Mouse (Mus musculus) CH12.LX (cell line): ENCODE results near the gene Alg9. TPM values are rescaled to one million over a fixed set of nuclear protein-coding genes. Genes with fewer than 3 reads are reported as not detected.
A peak's percentile ranks its signal among the peaks of the same experiment; 100 is the strongest.

Experiments used
- DNase-seq: peaks from one replicate; pipeline ENCODE4 v3.0.0-alpha.2; 2013; ENCODE audit errors: extremely low read depth
- H3K27ac ChIP-seq: 2 replicates; pipeline ENCODE4 v1.5.1; 2012; ENCODE audit warnings: low read depth, mild to moderate bottlenecking, control low read depth, moderate library complexity; ENCODE audit not compliant: insufficient read depth
- H3K27me3 ChIP-seq: replicated peaks from 2 replicates; pipeline ENCODE3; 2012; ENCODE audit warnings: inconsistent platforms
- H3K36me3 ChIP-seq, 2 experiments: replicated peaks in 1 of 2; 2 replicates each; pipeline versions ENCODE3 to v1.6.1; 2012; ENCODE audit warnings: inconsistent platforms in 1 of 2, low read length in 1 of 2, mild to moderate bottlenecking in 1 of 2, mixed read lengths in 1 of 2, moderate library complexity in 1 of 2; ENCODE audit not compliant: control insufficient read depth in 1 of 2, insufficient read depth in 1 of 2
- H3K4me1 ChIP-seq, 2 experiments: 2 replicates each; pipeline ENCODE4 v1.6.1; 2012; ENCODE audit warnings: inconsistent platforms in 1 of 2, moderate library complexity in 1 of 2; ENCODE audit not compliant: insufficient read depth in 2 of 2, control insufficient read depth in 1 of 2
- H3K4me2 ChIP-seq: 2 replicates; pipeline ENCODE4 v1.6.1; 2012; ENCODE audit warnings: low read depth, mild to moderate bottlenecking, control low read depth; ENCODE audit not compliant: poor library complexity, insufficient read depth, severe bottlenecking
- H3K4me3 ChIP-seq, 3 experiments: fragments of 150-350 bp in 1 of 3; sonication (generic) in 1 of 3; replicated peaks in 1 of 3; 2 replicates each; pipeline versions ENCODE3 to v1.5.1; 2011 to 2012; ENCODE audit warnings: low read depth in 2 of 3, low read length in 2 of 3, mild to moderate bottlenecking in 2 of 3, moderate library complexity in 2 of 3, control low read depth in 1 of 3, improper control_type of control experiment in 1 of 3, inconsistent platforms in 1 of 3, mixed read lengths in 1 of 3; ENCODE audit not compliant: poor library complexity in 1 of 3
- H3K79me2 ChIP-seq: replicated peaks from 2 replicates; pipeline ENCODE4 v1.6.1; 2012; ENCODE audit warnings: mild to moderate bottlenecking, moderate library complexity; ENCODE audit not compliant: control insufficient read depth, poor library complexity, insufficient read depth, severe bottlenecking; ENCODE audit errors: extremely low read depth
- H3K9ac ChIP-seq: 2 replicates; pipeline ENCODE4 v1.6.1; 2012; ENCODE audit warnings: low read depth, mild to moderate bottlenecking, control low read depth, moderate library complexity; ENCODE audit not compliant: insufficient read depth
- H3K9me3 ChIP-seq: replicated peaks from 2 replicates; pipeline ENCODE3; 2012; ENCODE audit warnings: low read length, inconsistent platforms, mixed read lengths
- BHLHE40 ChIP-seq: IDR thresholded peaks from 2 replicates; pipeline ENCODE4 v1.6.1; 2011; ENCODE audit warnings: mild to moderate bottlenecking, low read depth, low read length, improper control_type of control experiment
- CHD2 ChIP-seq: IDR thresholded peaks from 2 replicates; pipeline ENCODE4 v1.6.1; 2011; ENCODE audit warnings: low read length, improper control_type of control experiment
- E2F4 ChIP-seq: IDR thresholded peaks from 2 replicates; pipeline ENCODE4 v1.6.1; 2011; ENCODE audit warnings: low read depth, low read length, improper control_type of control experiment; ENCODE audit not compliant: insufficient replicate concordance
- ELF1 ChIP-seq: IDR thresholded peaks from 2 replicates; pipeline ENCODE4 v1.6.1; 2014; ENCODE audit warnings: low read depth, mild to moderate bottlenecking, inconsistent platforms, low read length, improper control_type of control experiment
- EP300 ChIP-seq: IDR thresholded peaks from 2 replicates; pipeline ENCODE4 v1.6.1; 2011; ENCODE audit warnings: low read length, improper control_type of control experiment
- IRF4 ChIP-seq: IDR thresholded peaks from 2 replicates; pipeline ENCODE4 v1.6.1; 2014; ENCODE audit warnings: low read depth, mild to moderate bottlenecking, inconsistent platforms, low read length, improper control_type of control experiment
- JUND ChIP-seq: conservative IDR thresholded peaks from 2 replicates; pipeline ENCODE4 v1.6.1; 2011; ENCODE audit warnings: low read depth, low read length, improper control_type of control experiment
- KAT2A ChIP-seq: IDR thresholded peaks from 2 replicates; pipeline ENCODE4 v1.6.1; 2012; ENCODE audit warnings: low read length, improper control_type of control experiment, inconsistent platforms; ENCODE audit not compliant: insufficient replicate concordance
- MAFK ChIP-seq: IDR thresholded peaks from 2 replicates; pipeline ENCODE4 v1.6.1; 2011; ENCODE audit warnings: low read length, improper control_type of control experiment; ENCODE audit not compliant: insufficient replicate concordance
- MAX ChIP-seq: IDR thresholded peaks from 2 replicates; pipeline ENCODE4 v1.6.1; 2011; ENCODE audit warnings: low read length, improper control_type of control experiment
- MAZ ChIP-seq: IDR thresholded peaks from 2 replicates; pipeline ENCODE4 v1.6.1; 2012; ENCODE audit warnings: low read depth, mild to moderate bottlenecking, inconsistent platforms, low read length, improper control_type of control experiment, moderate library complexity
- MXI1 ChIP-seq: IDR thresholded peaks from 2 replicates; pipeline ENCODE4 v1.6.1; 2011; ENCODE audit warnings: mild to moderate bottlenecking, low read depth, low read length, improper control_type of control experiment
- MYC ChIP-seq: IDR thresholded peaks from 2 replicates; pipeline ENCODE4 v1.6.1; 2011; ENCODE audit warnings: low read depth, mild to moderate bottlenecking, improper control_type of control experiment, low read length
- PAX5 ChIP-seq: IDR thresholded peaks from 2 replicates; pipeline ENCODE4 v1.6.1; 2012; ENCODE audit warnings: low read length, inconsistent platforms, mixed read lengths
- RAD21 ChIP-seq: IDR thresholded peaks from 2 replicates; pipeline ENCODE4 v1.6.1; 2011; ENCODE audit warnings: low read depth, mild to moderate bottlenecking, low read length, improper control_type of control experiment, moderate library complexity
- SMC3 ChIP-seq: IDR thresholded peaks from 2 replicates; pipeline ENCODE4 v1.6.1; 2011; ENCODE audit warnings: low read depth, low read length, improper control_type of control experiment
- TCF12 ChIP-seq: IDR thresholded peaks from 2 replicates; pipeline ENCODE4 v1.6.1; 2014; ENCODE audit warnings: low read depth, mild to moderate bottlenecking, inconsistent platforms, low read length, improper control_type of control experiment
- UBTF ChIP-seq: IDR thresholded peaks from 2 replicates; pipeline ENCODE4 v1.6.1; 2012; ENCODE audit warnings: low read depth, mild to moderate bottlenecking, inconsistent platforms, low read length, improper control_type of control experiment, moderate library complexity
- USF1 ChIP-seq: IDR thresholded peaks from 2 replicates; pipeline ENCODE4 v1.6.1; 2014; ENCODE audit warnings: low read depth, mild to moderate bottlenecking, inconsistent platforms, low read length, improper control_type of control experiment
- USF2 ChIP-seq: conservative IDR thresholded peaks from 2 replicates; pipeline ENCODE4 v1.6.1; 2011; ENCODE audit warnings: low read depth, low read length, improper control_type of control experiment
- ZC3H11A ChIP-seq: IDR thresholded peaks from 2 replicates; pipeline ENCODE4 v1.6.1; 2012; ENCODE audit warnings: low read depth, mild to moderate bottlenecking, inconsistent platforms, low read length, improper control_type of control experiment
- dilution Hi-C: fragments of 300-500 bp; cut with MboI; formaldehyde crosslinking; loops from 2 replicates; pipeline ENCODE4 v1.14.3; 2020; ENCODE audit warnings: low sequenced_read_pairs; ENCODE audit not compliant: extremely low pct_unique_long_range_greater_than_20kb, extremely low pct_ligation_motif_present
- in situ Hi-C: fragments of 300-500 bp; cut with MboI; formaldehyde crosslinking; loops from 3 replicates; pipeline ENCODE4 v1.14.3; 2019; ENCODE audit warnings: low sequenced_read_pairs, low pct_ligation_motif_present, low pct_unique_long_range_greater_than_20kb, mixed read lengths
- polyA plus RNA-seq: library from polyadenylated mRNA; unstranded; fragments of >175 nt; gene quantifications from 2 replicates; pipeline ENCODE4 v1.2.1, GENCODE M21; 2012; ENCODE audit warnings: low read depth; ENCODE audit not compliant: insufficient read length
- total RNA-seq, 2 experiments: library from RNA; depleted of rRNA; stranded (reverse); fragments of 300-350 nt in 1 of 2; fragments of >200 nt in 1 of 2; gene quantifications; 2 replicates each; pipeline ENCODE4 v1.2.3; 2012 to 2014

Gene Alg9
- total and polyA plus RNA-seq, 3 experiments: 25.7 to 40.1 (median 39.6) TPM

DNA sequence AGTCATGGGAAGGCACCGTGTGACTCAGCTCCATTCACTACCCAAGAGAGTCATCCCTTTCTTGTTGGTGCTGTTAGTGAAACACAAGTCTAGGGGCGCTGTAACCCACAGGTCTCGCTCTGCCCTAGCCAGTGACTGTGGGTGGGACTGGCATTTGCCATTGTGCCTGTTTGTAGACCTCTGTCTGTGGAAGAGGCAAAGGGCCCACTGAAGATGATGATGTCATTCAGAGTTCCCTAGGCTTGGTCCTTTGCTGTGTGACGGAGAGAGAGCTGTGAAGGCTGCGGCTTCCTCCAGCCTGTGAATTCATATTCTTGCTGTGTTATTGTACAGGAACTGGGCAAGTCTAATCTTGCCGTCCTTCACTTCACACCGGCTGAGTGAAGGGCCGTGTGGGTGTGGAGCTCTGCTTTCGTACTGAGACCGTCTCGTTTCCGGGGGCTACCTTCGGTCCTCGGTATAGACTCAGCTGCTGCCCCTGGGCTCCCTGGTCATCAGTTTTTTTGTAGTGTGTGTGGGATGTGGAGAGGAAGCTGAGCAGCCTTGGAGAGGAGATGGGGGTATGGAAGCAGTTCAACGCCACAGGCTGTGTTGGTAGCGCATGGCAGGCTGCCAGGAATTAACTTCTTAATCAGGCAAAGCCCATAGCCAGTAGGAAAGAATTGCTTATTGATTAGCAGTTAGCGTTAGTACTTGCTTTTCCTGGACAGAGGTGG is 78.0 kb downstream of the Alg9 start (continued):
- TF ChIP-seq RAD21 (peak; percentile 23), E2F4 (no peak), MAX (peak; percentile 32; the same call in 1 of the 2 replicates), ZC3H11A (no peak), IRF4 (peak; percentile 54; the same call in 1 of the 2 replicates), MAFK (peak; percentile 34; the same call in 1 of the 2 replicates), TCF12 (peak; percentile 64)

GRCm38 (mm10) chr9:50854376-50854775 is 79.6 kb downstream of the Alg9 start:
- H3K4me2 ChIP-seq: 0 out of 2 replicates have a peak overlapping the region, but pooled peaks have one; percentile 12
- H3K4me3 ChIP-seq: no peak overlapping the region
- no peak for DNase-seq
- dilution Hi-C loops: no loop called here
- peaks cover 18% of the 10 kb centered on the region for H3K79me2 ChIP-seq
- 0 out of 2 replicates have a peak overlapping the region, but pooled peaks have one; percentile 23 for H3K9ac ChIP-seq
- peaks cover 3 to 7% of the 10 kb centered on the region in 2 experiments for H3K36me3 ChIP-seq
- H3K27me3 ChIP-seq: no peaks in the 10 kb centered on the region
- no peaks in the 10 kb centered on the region for H3K9me3 ChIP-seq
- in situ Hi-C loops: loop anchor here (5.0 kb wide), 1 partner anchor 153 kb away; the partner anchor contains the start of gene Sik2
- no peak for TF ChIP-seq MAFK
- TF ChIP-seq MAX: no peak
- TF ChIP-seq JUND: no peak
- no peak for TF ChIP-seq KAT2A
- TF ChIP-seq ELF1: no peak
- TF ChIP-seq MYC: no peak
- no peak for TF ChIP-seq USF2
- no peak for TF ChIP-seq USF1
- no peak for TF ChIP-seq SMC3
- TF ChIP-seq PAX5: no peak
- TF ChIP-seq CHD2: no peak
- no peak for TF ChIP-seq MXI1
- TF ChIP-seq MAZ: no peak
- no peak for TF ChIP-seq BHLHE40
- no peak for TF ChIP-seq EP300
- no peak for TF ChIP-seq UBTF
- peak overlapping the region; percentile 84 for H3K27ac ChIP-seq
- peaks cover 21 to 31% of the 10 kb centered on the region in 2 experiments for H3K4me1 ChIP-seq
